Mouse (Mus musculus) heart, postnatal 0 days (tissue): ENCODE data around the gene Vmn1r16. TPM values are rescaled to one million over a fixed set of nuclear protein-coding genes. Genes with fewer than 3 reads are reported as not detected.

Experiments used
- ATAC-seq: fragments of 200-750 bp; cut with Nextera tagmentation; 2 replicates; pipeline ENCODE4 v1.8.0; 2017; ENCODE audit warnings: low read depth, moderate number of reproducible peaks, moderate library complexity; ENCODE audit not compliant: insufficient read depth
- DNase-seq: peaks from one replicate; pipeline ENCODE4 v3.0.0-alpha.2; 2016; ENCODE audit warnings: low spot score
- H3K27ac ChIP-seq: fragments of 300-500 bp; sonication (generic); 2 replicates; pipeline ENCODE4 v1.5.1; 2014; ENCODE audit warnings: low read depth, mild to moderate bottlenecking
- H3K27me3 ChIP-seq: fragments of 300-500 bp; sonication (generic); 2 replicates; pipeline ENCODE4 v1.6.1; 2014; ENCODE audit warnings: low read length, mixed read lengths; ENCODE audit not compliant: control insufficient read depth, insufficient read depth
- H3K36me3 ChIP-seq: fragments of 300-500 bp; sonication (generic); replicated peaks from 2 replicates; pipeline ENCODE4 v1.6.1; 2014; ENCODE audit warnings: low read length, mixed read lengths; ENCODE audit not compliant: control insufficient read depth, insufficient read depth
- H3K4me1 ChIP-seq: fragments of 300-500 bp; sonication (generic); 2 replicates; pipeline ENCODE4 v1.6.1; 2014; ENCODE audit warnings: antibody characterized with exemption; ENCODE audit not compliant: control insufficient read depth, insufficient read depth
- H3K4me2 ChIP-seq: fragments of 300-500 bp; sonication (generic); 2 replicates; pipeline ENCODE4 v1.6.1; 2014; ENCODE audit warnings: low read depth, mild to moderate bottlenecking, low read length, moderate library complexity
- H3K4me3 ChIP-seq: fragments of 300-500 bp; sonication (generic); 2 replicates; pipeline ENCODE4 v1.5.1; 2014; ENCODE audit warnings: low read depth, low read length
- H3K9ac ChIP-seq: fragments of 300-500 bp; sonication (generic); replicated peaks from 2 replicates; pipeline ENCODE4 v1.6.1; 2014; ENCODE audit warnings: low read depth, low read length, mixed read lengths
- H3K9me3 ChIP-seq: fragments of 300-500 bp; sonication (generic); replicated peaks from 2 replicates; pipeline ENCODE4 v1.6.1; 2016; ENCODE audit warnings: low read length; ENCODE audit not compliant: control insufficient read depth
- CTCF ChIP-seq: IDR thresholded peaks from 2 replicates; pipeline ENCODE4 v1.5.1; 2016; ENCODE audit warnings: antibody characterized with exemption, control low read depth, low read depth
- EP300 ChIP-seq: IDR thresholded peaks from 2 replicates; pipeline ENCODE4 v1.6.1; 2016; ENCODE audit warnings: antibody characterized with exemption, low read depth
- WGBS: fragments of 180-500 bp; shearing (Covaris S2); extraction: QIAGEN DNeasy Blood & Tissue Kit; methylation state at CpG from one replicate; pipeline ENCODE4 v1.1.7; 2014; 5-methylcytosine and 5-hydroxymethylcytosine counted together
- polyA plus RNA-seq: library from polyadenylated mRNA; unstranded; fragments of >200 nt; fragmentation: Nextera tagmentation; extraction: Ambion mirVana; gene quantifications from 2 replicates; pipeline ENCODE4 v1.2.1, GENCODE M21; 2015
- total RNA-seq: library from RNA; depleted of rRNA; stranded (reverse); fragments of >200 nt; gene quantifications from 2 replicates; pipeline ENCODE4 v1.2.3, GENCODE M21; 2014; ENCODE audit warnings: low replicate concordance; rRNA removed

Vmn1r16 gene
- total and polyA plus RNA-seq, 2 experiments from 2014 or later = not detected

DNA sequence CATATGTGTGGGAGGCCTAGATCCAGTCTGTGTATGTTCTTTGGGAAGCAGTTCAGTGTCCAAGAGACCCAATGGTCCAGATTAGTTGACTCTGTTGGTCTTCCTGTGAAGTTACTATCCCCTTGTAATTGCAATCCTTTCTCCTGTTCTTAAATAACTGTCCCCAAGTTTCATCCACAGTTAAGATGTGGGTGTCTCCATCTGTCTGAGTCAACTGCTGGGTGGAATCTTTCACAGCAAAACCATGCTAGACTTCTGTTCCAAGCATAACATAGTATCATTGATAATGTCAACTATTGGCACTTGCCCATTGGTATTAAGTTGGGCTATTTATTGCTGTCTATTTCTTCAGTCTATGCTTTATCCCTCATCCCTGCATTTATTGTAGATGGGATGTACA is 50.3 kb downstream of the Vmn1r16 start:
- Histone ChIP-seq H3K4me2 (no peak overlapping the region), H3K36me3 (no peaks in the 10 kb centered on the region), H3K9me3 (no peaks in the 10 kb centered on the region), H3K4me1 (no peaks in the 10 kb centered on the region), H3K4me3 (no peak overlapping the region), H3K27me3 (no peaks in the 10 kb centered on the region), H3K27ac (no peak overlapping the region), H3K9ac (no peak overlapping the region)
- no peak for DNase-seq
- no peak for ATAC-seq
- TF ChIP-seq EP300 (no peak), CTCF (no peak)

DNA sequence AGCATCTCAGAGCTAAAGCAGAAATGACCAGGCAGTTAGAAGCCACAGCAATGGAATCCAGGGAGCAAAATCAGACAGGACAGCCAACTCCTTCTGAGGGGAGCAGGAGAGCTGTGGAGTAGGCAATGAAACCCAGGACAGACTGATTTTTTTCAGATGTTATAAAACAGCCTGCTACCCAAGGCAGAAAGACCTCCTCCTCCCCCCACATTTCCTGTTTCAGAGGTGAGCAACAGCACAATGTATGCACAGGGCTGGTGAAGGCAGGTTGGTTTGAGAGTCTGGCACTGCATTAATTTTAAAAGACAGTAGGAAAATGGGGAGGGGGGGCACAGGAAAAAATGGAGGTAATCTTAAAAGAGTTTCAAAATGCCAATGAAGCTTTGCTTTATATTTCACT is 56.8 kb downstream of the Vmn1r16 start:
- Histone ChIP-seq H3K27me3 (no peaks in the 10 kb centered on the region), H3K4me3 (no peak overlapping the region), H3K4me2 (no peak overlapping the region), H3K9me3 (no peaks in the 10 kb centered on the region), H3K9ac (no peak overlapping the region), H3K27ac (no peak overlapping the region), H3K4me1 (no peaks in the 10 kb centered on the region), H3K36me3 (no peaks in the 10 kb centered on the region)
- TF ChIP-seq CTCF (no peak), EP300 (no peak)
- no peak for DNase-seq
- ATAC-seq = no peak

DNA sequence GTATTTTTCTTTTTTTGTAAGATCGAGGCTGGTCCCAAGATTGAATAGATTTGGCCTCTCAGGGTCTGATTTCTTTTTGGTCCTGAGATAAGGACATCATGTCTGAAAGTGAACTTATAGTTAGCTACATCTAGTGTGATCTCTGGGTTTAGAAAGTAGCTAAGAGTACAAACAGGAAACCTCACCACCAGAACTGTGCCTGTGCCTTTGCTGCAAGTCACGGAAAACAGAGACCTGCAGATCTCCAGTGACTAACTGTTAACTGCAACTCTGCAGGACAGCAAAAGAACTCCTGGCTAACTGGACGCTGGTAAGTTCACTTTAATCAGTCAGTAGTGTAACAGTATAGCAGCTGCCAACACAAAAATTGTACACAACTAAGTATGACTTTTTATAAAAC is 57.4 kb downstream of the Vmn1r16 start:
- Histone ChIP-seq H3K27ac (no peak overlapping the region), H3K27me3 (no peaks in the 10 kb centered on the region), H3K9me3 (no peaks in the 10 kb centered on the region), H3K9ac (no peak overlapping the region), H3K36me3 (no peaks in the 10 kb centered on the region), H3K4me1 (no peaks in the 10 kb centered on the region), H3K4me2 (no peak overlapping the region), H3K4me3 (no peak overlapping the region)
- DNase-seq (no peak), ATAC-seq (no peak)
- 48% methylated on average over 3 of the region's 3 CpGs for WGBS
- TF ChIP-seq EP300 (no peak), CTCF (no peak)

Other genes with a start within 250 kb of the Vmn1r16 start
- not detected in 2 replicates for gene Vmn1r10, start 220.0 kb downstream of the Vmn1r16 start, total RNA-seq
- not detected in 2 replicates for gene Vmn1r10, start 220.0 kb downstream of the Vmn1r16 start, polyA plus RNA-seq
- gene Vmn1r11, start 196.0 kb downstream of the Vmn1r16 start, total RNA-seq = not detected in 2 replicates
- gene Vmn1r11, start 196.0 kb downstream of the Vmn1r16 start, polyA plus RNA-seq = not detected in 2 replicates
- not detected in 2 replicates for gene Vmn1r12, start 172.6 kb downstream of the Vmn1r16 start, total RNA-seq
- gene Vmn1r12, start 172.6 kb downstream of the Vmn1r16 start, polyA plus RNA-seq = not detected in 2 replicates
- gene Vmn1r13, start 126.2 kb downstream of the Vmn1r16 start, total RNA-seq = not detected in 2 replicates
- not detected in 2 replicates for gene Vmn1r13, start 126.2 kb downstream of the Vmn1r16 start, polyA plus RNA-seq
- gene Vmn1r14, start 97.8 kb downstream of the Vmn1r16 start, total RNA-seq = not detected in 2 replicates
- gene Vmn1r14, start 97.8 kb downstream of the Vmn1r16 start, polyA plus RNA-seq = not detected in 2 replicates
- not detected in 2 replicates for gene Vmn1r15, start 71.5 kb downstream of the Vmn1r16 start, total RNA-seq
- not detected in 2 replicates for gene Vmn1r15, start 71.5 kb downstream of the Vmn1r16 start, polyA plus RNA-seq
- not detected in 2 replicates for gene Vmn1r17, start 34.2 kb upstream of the Vmn1r16 start, total RNA-seq
- gene Vmn1r17, start 34.2 kb upstream of the Vmn1r16 start, polyA plus RNA-seq = not detected in 2 replicates
- gene Vmn1r18, start 66.3 kb upstream of the Vmn1r16 start, total RNA-seq = not detected in 2 replicates
- gene Vmn1r18, start 66.3 kb upstream of the Vmn1r16 start, polyA plus RNA-seq = not detected in 2 replicates
- gene Vmn1r19, start 74.3 kb upstream of the Vmn1r16 start, total RNA-seq = not detected in 2 replicates
- gene Vmn1r19, start 74.3 kb upstream of the Vmn1r16 start, polyA plus RNA-seq = not detected in 2 replicates
- not detected in 2 replicates for gene Vmn1r20, start 99.4 kb upstream of the Vmn1r16 start, total RNA-seq
- gene Vmn1r20, start 99.4 kb upstream of the Vmn1r16 start, polyA plus RNA-seq = not detected in 2 replicates
- gene Ppm1k, start 206.0 kb upstream of the Vmn1r16 start, total RNA-seq = 33.7 and 35.8 TPM in 2 replicates
- gene Ppm1k, start 206.0 kb upstream of the Vmn1r16 start, polyA plus RNA-seq = 10.9 and 11.3 TPM in 2 replicates